Mouse (Mus musculus): ENCODE results near the gene Nudt14.

DNA sequence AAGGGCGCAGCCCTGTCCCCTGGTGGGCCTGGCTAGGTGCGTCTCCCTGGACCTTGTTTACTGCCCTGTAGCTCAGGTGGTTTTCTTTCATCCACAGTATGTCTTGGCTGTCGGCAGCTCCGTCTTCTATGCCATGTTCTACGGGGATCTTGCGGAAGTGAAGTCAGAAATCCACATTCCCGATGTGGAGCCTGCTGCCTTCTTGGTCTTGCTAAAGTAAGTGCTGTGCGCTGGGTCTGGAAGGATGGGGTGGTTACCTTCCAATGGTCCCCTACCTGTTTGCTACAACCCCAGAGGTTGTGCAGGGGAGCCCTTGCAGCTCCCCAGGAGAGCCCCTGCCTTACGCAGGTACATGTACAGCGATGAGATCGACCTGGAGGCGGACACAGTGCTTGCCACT, 35.2 kb upstream of the Nudt14 start:
- TF ChIP-seq POLR2A (IDR thresholded peaks at IDR 0.05; ENCODE audit: borderline replicate concordance, extremely low read depth, insufficient read depth, insufficient read length, poor library complexity, severe bottlenecking) (no peak), CTCF (IDR thresholded peaks at IDR 0.05; ENCODE audit: borderline replicate concordance, extremely low read depth, insufficient read depth, insufficient read length) (no peak)

Data from brain, embryonic 14.5 days (tissue).